Mouse (Mus musculus): ENCODE measurements around the gene Sv2b. TPM values are rescaled to one million over a fixed set of nuclear protein-coding genes. Genes with fewer than 3 reads are reported as not detected.

The Sv2b gene
- polyA plus RNA-seq, 1 experiment from 2014 or later, result 0.46 TPM

DNA sequence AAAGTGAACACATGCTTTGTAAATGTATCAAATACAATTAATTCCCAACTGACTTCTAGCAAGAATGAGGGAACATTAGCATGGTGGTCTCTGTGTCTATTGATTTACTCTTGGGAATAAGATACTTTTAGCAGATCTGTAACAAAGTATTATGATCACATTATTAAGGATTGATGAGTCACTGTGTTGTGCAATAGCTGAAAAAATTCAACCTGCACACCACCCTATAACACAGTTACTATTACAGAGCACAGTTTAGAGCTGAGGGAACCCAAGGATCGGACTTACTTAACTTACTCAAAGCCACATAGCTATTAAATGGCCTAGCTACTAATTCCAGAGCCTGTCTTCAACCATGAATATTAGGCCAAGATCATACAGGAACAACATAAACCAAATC lies 72.7 kb downstream of the Sv2b start:
- Histone ChIP-seq H3K4me2 (replicated peaks; ENCODE audit: low read depth) (no peak overlapping the region), H3K27me3 (replicated peaks; ENCODE audit: control insufficient read depth, insufficient read depth, low read length) (no peaks in the 10 kb centered on the region), H3K9ac (ENCODE audit: low read depth, low read length) (no peak overlapping the region), H3K4me3 (ENCODE audit: low read depth, low read length) (no peak overlapping the region), H3K4me1 (replicated peaks; ENCODE audit: control insufficient read depth, insufficient read depth, low read length) (no peaks in the 10 kb centered on the region), H3K27ac (ENCODE audit: low read depth, low read length) (no peak overlapping the region), H3K36me3 (ENCODE audit: control insufficient read depth, insufficient read depth) (no peaks in the 10 kb centered on the region), H3K9me3 (ENCODE audit: control insufficient read depth) (no peaks in the 10 kb centered on the region)
- 88% methylated on average over 1 of the region's 1 CpGs for WGBS
- TF ChIP-seq CTCF (IDR thresholded peaks at IDR 0.05; ENCODE audit: low read depth), result no peak
- ATAC-seq, result no peak

DNA sequence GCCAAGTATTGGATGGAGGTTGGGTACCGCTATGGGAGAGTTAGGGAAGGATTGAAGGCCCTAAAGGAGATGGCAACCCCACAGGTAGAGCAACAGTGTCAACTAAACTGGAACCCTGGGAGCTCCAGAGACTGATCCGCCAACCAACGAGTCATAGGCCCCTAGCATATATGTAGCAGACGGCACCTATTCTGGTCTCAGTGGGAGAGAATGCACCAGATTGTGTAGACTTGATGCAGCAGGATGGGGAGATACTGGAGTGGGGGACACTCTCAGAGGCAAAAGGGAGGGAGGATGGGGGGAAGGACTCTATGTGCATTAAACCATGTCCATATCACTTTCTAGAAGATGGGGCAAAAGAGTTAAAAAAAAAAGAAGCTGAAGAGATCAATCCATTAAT lies 84.9 kb downstream of the Sv2b start:
- WGBS, result 90% methylated on average over 4 of the region's 4 CpGs
- no peak for TF ChIP-seq CTCF (IDR thresholded peaks at IDR 0.05; ENCODE audit: low read depth)

DNA sequence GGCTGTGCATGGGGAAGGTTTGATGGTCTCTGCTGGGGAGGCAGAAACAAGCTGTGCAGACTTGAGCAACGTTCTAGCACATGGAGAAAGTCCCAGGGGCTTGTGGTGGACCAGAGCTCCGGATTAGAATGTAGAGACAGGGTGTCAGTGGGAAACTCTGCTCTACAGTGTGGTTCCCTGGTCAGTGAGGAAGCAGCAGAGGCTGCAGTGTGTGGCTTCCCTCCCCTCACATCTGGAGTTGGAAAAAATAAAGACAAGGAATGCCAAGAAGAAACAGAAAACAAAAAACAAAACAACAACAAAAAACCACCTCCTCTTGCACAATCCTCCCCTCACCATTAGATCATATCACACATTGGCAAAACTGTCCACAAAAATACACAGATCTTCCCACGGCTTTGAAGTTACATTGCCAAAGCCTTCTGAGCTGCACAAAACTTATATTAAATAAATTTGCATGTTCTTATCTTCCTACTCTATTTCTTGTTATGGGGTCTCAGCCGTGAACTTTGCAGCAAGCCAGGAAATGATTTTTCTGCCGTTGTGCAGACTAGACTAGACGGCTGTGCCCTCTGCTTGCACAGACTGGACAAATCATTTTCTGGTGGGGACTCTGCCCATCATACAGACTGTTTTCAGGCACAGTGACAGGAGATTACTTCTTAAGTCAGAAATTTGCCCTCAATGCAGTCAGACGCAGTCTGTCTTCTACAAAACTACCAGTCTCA lies 86.2 kb downstream of the Sv2b start:
- no peak for TF ChIP-seq CTCF (IDR thresholded peaks at IDR 0.05; ENCODE audit: low read depth)
- Histone ChIP-seq H3K36me3 (ENCODE audit: control insufficient read depth, insufficient read depth) (no peaks in the 10 kb centered on the region), H3K27ac (ENCODE audit: low read depth, low read length) (no peak overlapping the region), H3K9me3 (ENCODE audit: control insufficient read depth) (no peaks in the 10 kb centered on the region), H3K27me3 (replicated peaks; ENCODE audit: control insufficient read depth, insufficient read depth, low read length) (no peaks in the 10 kb centered on the region), H3K4me3 (ENCODE audit: low read depth, low read length) (no peak overlapping the region), H3K4me2 (replicated peaks; ENCODE audit: low read depth) (no peak overlapping the region), H3K9ac (ENCODE audit: low read depth, low read length) (no peak overlapping the region), H3K4me1 (replicated peaks; ENCODE audit: control insufficient read depth, insufficient read depth, low read length) (no peaks in the 10 kb centered on the region)
- ATAC-seq, result no peak
- 61% methylated on average over 7 of the region's 7 CpGs for WGBS

More for the DNA sequence above, 84.9 kb downstream of the Sv2b start:
- Histone ChIP-seq H3K27me3 (replicated peaks; ENCODE audit: control insufficient read depth, insufficient read depth, low read length) (no peaks in the 10 kb centered on the region), H3K4me3 (ENCODE audit: low read depth, low read length) (no peak overlapping the region), H3K4me2 (replicated peaks; ENCODE audit: low read depth) (no peak overlapping the region), H3K9me3 (ENCODE audit: control insufficient read depth) (no peaks in the 10 kb centered on the region), H3K36me3 (ENCODE audit: control insufficient read depth, insufficient read depth) (no peaks in the 10 kb centered on the region), H3K9ac (ENCODE audit: low read depth, low read length) (no peak overlapping the region), H3K4me1 (replicated peaks; ENCODE audit: control insufficient read depth, insufficient read depth, low read length) (no peaks in the 10 kb centered on the region), H3K27ac (ENCODE audit: low read depth, low read length) (no peak overlapping the region)
- ATAC-seq, result no peak

DNA sequence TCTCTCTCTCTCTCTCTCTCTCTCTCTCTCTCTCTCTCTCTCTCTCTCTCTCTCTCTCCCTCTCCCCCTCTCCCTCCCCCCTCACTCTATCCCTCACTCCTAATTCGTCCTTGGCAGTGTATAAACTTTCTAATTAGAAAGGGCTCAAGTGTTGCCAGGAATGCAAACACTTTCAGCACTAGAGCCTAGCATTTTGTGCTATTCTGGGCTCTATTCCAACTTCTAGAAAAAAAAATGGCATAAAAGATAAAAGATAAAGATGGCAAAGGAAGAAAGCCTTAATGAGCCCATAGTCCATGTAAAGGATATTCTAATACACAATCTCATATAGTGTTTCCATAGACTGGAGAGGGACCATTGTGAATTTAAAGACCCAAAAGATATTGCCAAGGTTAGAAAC lies 88.3 kb downstream of the Sv2b start:
- Histone ChIP-seq H3K9ac (ENCODE audit: low read depth, low read length) (no peak overlapping the region), H3K27ac (ENCODE audit: low read depth, low read length) (no peak overlapping the region), H3K36me3 (ENCODE audit: control insufficient read depth, insufficient read depth) (no peaks in the 10 kb centered on the region), H3K4me3 (ENCODE audit: low read depth, low read length) (no peak overlapping the region), H3K9me3 (ENCODE audit: control insufficient read depth) (no peaks in the 10 kb centered on the region), H3K4me2 (replicated peaks; ENCODE audit: low read depth) (no peak overlapping the region), H3K4me1 (replicated peaks; ENCODE audit: control insufficient read depth, insufficient read depth, low read length) (no peaks in the 10 kb centered on the region), H3K27me3 (replicated peaks; ENCODE audit: control insufficient read depth, insufficient read depth, low read length) (no peaks in the 10 kb centered on the region)
- no peak for TF ChIP-seq CTCF (IDR thresholded peaks at IDR 0.05; ENCODE audit: low read depth)
- no peak for ATAC-seq
- 17% methylated on average over 1 of the region's 1 CpGs for WGBS

DNA sequence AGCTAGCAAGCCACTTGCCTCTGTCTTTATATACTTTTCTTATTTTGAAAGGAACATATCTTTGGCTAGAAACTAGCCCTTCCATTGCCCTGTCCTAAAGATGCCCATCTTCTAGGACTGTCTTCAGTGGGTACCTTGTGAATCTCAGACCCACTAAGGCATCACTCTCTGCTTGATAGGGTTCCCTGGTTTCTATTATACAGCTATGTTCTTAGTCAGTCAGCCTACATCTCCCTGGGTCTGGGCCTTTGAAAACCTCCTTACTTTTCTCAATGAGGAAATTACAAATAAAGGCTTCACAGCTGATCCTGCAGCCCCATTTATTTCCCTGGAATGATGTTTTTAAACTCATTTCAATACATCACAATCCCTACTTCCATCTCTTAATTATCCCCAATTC lies 88.8 kb downstream of the Sv2b start:
- no peaks in the 10 kb centered on the region for H3K9me3 ChIP-seq (ENCODE audit: control insufficient read depth)
- H3K4me3 ChIP-seq (ENCODE audit: low read depth, low read length), result no peak overlapping the region
- H3K9ac ChIP-seq (ENCODE audit: low read depth, low read length), result no peak overlapping the region
- ATAC-seq, result no peak
- H3K36me3 ChIP-seq (ENCODE audit: control insufficient read depth, insufficient read depth), result no peaks in the 10 kb centered on the region
- no peak overlapping the region for H3K27ac ChIP-seq (ENCODE audit: low read depth, low read length)
- no peaks in the 10 kb centered on the region for H3K27me3 ChIP-seq (replicated peaks; ENCODE audit: control insufficient read depth, insufficient read depth, low read length)
- no peaks in the 10 kb centered on the region for H3K4me1 ChIP-seq (replicated peaks; ENCODE audit: control insufficient read depth, insufficient read depth, low read length)
- H3K4me2 ChIP-seq (replicated peaks; ENCODE audit: low read depth), result no peak overlapping the region
- no peak for TF ChIP-seq CTCF (IDR thresholded peaks at IDR 0.05; ENCODE audit: low read depth)

DNA sequence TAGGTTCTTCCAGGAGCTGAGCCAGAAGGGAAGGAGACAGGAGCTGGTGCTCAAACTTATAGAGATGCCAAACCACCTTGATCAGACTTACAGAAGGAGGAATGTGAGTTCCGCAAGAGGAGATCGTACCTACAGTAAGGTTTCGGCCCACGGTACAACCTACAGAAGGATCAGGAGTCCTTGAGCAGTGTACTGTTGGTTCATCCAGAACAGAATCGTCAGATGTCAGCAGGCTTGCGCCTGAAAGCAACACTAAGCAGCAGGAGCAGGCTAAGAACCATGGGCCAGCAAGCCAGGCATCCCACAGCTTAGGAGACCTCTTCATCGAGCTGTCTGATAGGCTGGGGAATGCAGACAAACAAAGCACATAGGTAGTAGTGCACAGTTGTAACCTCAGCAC lies 92.9 kb downstream of the Sv2b start:
- H3K9ac ChIP-seq (ENCODE audit: low read depth, low read length), result no peak overlapping the region
- ATAC-seq, result no peak
- 86% methylated on average over 7 of the region's 7 CpGs for WGBS
- no peak for TF ChIP-seq CTCF (IDR thresholded peaks at IDR 0.05; ENCODE audit: low read depth)
- H3K27ac ChIP-seq (ENCODE audit: low read depth, low read length), result no peak overlapping the region
- H3K36me3 ChIP-seq (ENCODE audit: control insufficient read depth, insufficient read depth), result no peaks in the 10 kb centered on the region
- H3K9me3 ChIP-seq (ENCODE audit: control insufficient read depth), result no peaks in the 10 kb centered on the region
- H3K4me1 ChIP-seq (replicated peaks; ENCODE audit: control insufficient read depth, insufficient read depth, low read length), result no peaks in the 10 kb centered on the region
- no peaks in the 10 kb centered on the region for H3K27me3 ChIP-seq (replicated peaks; ENCODE audit: control insufficient read depth, insufficient read depth, low read length)
- H3K4me2 ChIP-seq (replicated peaks; ENCODE audit: low read depth), result no peak overlapping the region
- H3K4me3 ChIP-seq (ENCODE audit: low read depth, low read length), result no peak overlapping the region
